Mouse (Mus musculus): ENCODE measurements around the gene Nudt9. TPM values are rescaled to one million over a fixed set of nuclear protein-coding genes. Genes with fewer than 3 reads are reported as not detected.
A peak's percentile ranks its signal among the peaks of the same experiment; 100 is the strongest.

The Nudt9 gene
- polyA plus RNA-seq, 1 experiment from 2014 or later, result 57.1 TPM

- Histone ChIP-seq H3K36me3 (ENCODE audit: control insufficient read depth, insufficient read depth, low read length) (peaks cover 7% of the 10 kb centered on the region), H3K4me3 (ENCODE audit: low read depth, low read length) (no peak overlapping the region), H3K27ac (replicated peaks) (no peak overlapping the region), H3K4me1 (replicated peaks; ENCODE audit: control insufficient read depth, insufficient read depth) (no peaks in the 10 kb centered on the region), H3K9ac (ENCODE audit: low read length) (no peak overlapping the region), H3K4me2 (replicated peaks; ENCODE audit: low read depth) (no peak overlapping the region), H3K9me3 (ENCODE audit: control insufficient read depth, low read length) (no peaks in the 10 kb centered on the region), H3K27me3 (ENCODE audit: control insufficient read depth, insufficient read depth, low read length) (no peaks in the 10 kb centered on the region)
- peak; percentile 63 for TF ChIP-seq CTCF (IDR thresholded peaks at IDR 0.05; ENCODE audit: low read depth)
- no peak for TF ChIP-seq EP300 (optimal IDR thresholded peaks at IDR 0.05)
- ATAC-seq (ENCODE audit: low FRiP score, low TSS enrichment), result peak; percentile 66
- 58% methylated on average over 8 of the region's 8 CpGs for WGBS
- peak; percentile 43 for DNase-seq (ENCODE audit: low spot score)
Observed at GRCm38 (mm10) chr5:104052956-104053355, 6.8 kb downstream of the Nudt9 start.

GRCm38 (mm10) chr5:104054938-104055337 is 8.8 kb downstream of the Nudt9 start:
- Histone ChIP-seq H3K27ac (replicated peaks) (no peak overlapping the region), H3K36me3 (ENCODE audit: control insufficient read depth, insufficient read depth, low read length) (peaks cover 10% of the 10 kb centered on the region), H3K4me1 (replicated peaks; ENCODE audit: control insufficient read depth, insufficient read depth) (no peaks in the 10 kb centered on the region), H3K9me3 (ENCODE audit: control insufficient read depth, low read length) (no peaks in the 10 kb centered on the region), H3K4me3 (ENCODE audit: low read depth, low read length) (no peak overlapping the region), H3K4me2 (replicated peaks; ENCODE audit: low read depth) (no peak overlapping the region), H3K9ac (ENCODE audit: low read length) (no peak overlapping the region), H3K27me3 (ENCODE audit: control insufficient read depth, insufficient read depth, low read length) (no peaks in the 10 kb centered on the region)
- ATAC-seq (ENCODE audit: low FRiP score, low TSS enrichment), result no peak
- DNase-seq (ENCODE audit: low spot score), result no peak
- WGBS, result 93% methylated on average over 4 of the region's 4 CpGs
- TF ChIP-seq EP300 (optimal IDR thresholded peaks at IDR 0.05) (no peak), CTCF (IDR thresholded peaks at IDR 0.05; ENCODE audit: low read depth) (no peak)

GRCm38 (mm10) chr5:104055816-104056215 is 9.7 kb downstream of the Nudt9 start:
- H3K4me2 ChIP-seq (replicated peaks; ENCODE audit: low read depth), result no peak overlapping the region
- TF ChIP-seq EP300 (optimal IDR thresholded peaks at IDR 0.05) (no peak), CTCF (IDR thresholded peaks at IDR 0.05; ENCODE audit: low read depth) (no peak)
- H3K27me3 ChIP-seq (ENCODE audit: control insufficient read depth, insufficient read depth, low read length), result no peaks in the 10 kb centered on the region
- H3K4me1 ChIP-seq (replicated peaks; ENCODE audit: control insufficient read depth, insufficient read depth), result no peaks in the 10 kb centered on the region
- no peak for ATAC-seq (ENCODE audit: low FRiP score, low TSS enrichment)
- H3K4me3 ChIP-seq (ENCODE audit: low read depth, low read length), result no peak overlapping the region
- no peak overlapping the region for H3K9ac ChIP-seq (ENCODE audit: low read length)
- 86% methylated on average over 4 of the region's 4 CpGs for WGBS
- H3K27ac ChIP-seq (replicated peaks), result no peak overlapping the region
- H3K9me3 ChIP-seq (ENCODE audit: control insufficient read depth, low read length), result no peaks in the 10 kb centered on the region
- no peak for DNase-seq (ENCODE audit: low spot score)
- peaks cover 10% of the 10 kb centered on the region for H3K36me3 ChIP-seq (ENCODE audit: control insufficient read depth, insufficient read depth, low read length)

GRCm38 (mm10) chr5:104056295-104056694 is 10.2 kb downstream of the Nudt9 start:
- Histone ChIP-seq H3K4me3 (ENCODE audit: low read depth, low read length) (no peak overlapping the region), H3K4me2 (replicated peaks; ENCODE audit: low read depth) (no peak overlapping the region), H3K36me3 (ENCODE audit: control insufficient read depth, insufficient read depth, low read length) (peaks cover 7% of the 10 kb centered on the region), H3K27me3 (ENCODE audit: control insufficient read depth, insufficient read depth, low read length) (no peaks in the 10 kb centered on the region), H3K9me3 (ENCODE audit: control insufficient read depth, low read length) (no peaks in the 10 kb centered on the region), H3K27ac (replicated peaks) (no peak overlapping the region), H3K9ac (ENCODE audit: low read length) (no peak overlapping the region), H3K4me1 (replicated peaks; ENCODE audit: control insufficient read depth, insufficient read depth) (no peaks in the 10 kb centered on the region)
- no peak for TF ChIP-seq EP300 (optimal IDR thresholded peaks at IDR 0.05)
- no peak for TF ChIP-seq CTCF (IDR thresholded peaks at IDR 0.05; ENCODE audit: low read depth)
- ATAC-seq (ENCODE audit: low FRiP score, low TSS enrichment), result no peak
- WGBS, result 85% methylated on average over 7 of the region's 7 CpGs
- no peak for DNase-seq (ENCODE audit: low spot score)

- no peaks in the 10 kb centered on the region for H3K27me3 ChIP-seq (ENCODE audit: control insufficient read depth, insufficient read depth, low read length)
- no peaks in the 10 kb centered on the region for H3K4me1 ChIP-seq (replicated peaks; ENCODE audit: control insufficient read depth, insufficient read depth)
- H3K4me3 ChIP-seq (ENCODE audit: low read depth, low read length), result no peak overlapping the region
- no peak for TF ChIP-seq EP300 (optimal IDR thresholded peaks at IDR 0.05)
- peak; percentile 76 for TF ChIP-seq CTCF (IDR thresholded peaks at IDR 0.05; ENCODE audit: low read depth)
- peaks cover 5% of the 10 kb centered on the region; the same call in 1 of the 2 replicates for H3K36me3 ChIP-seq (ENCODE audit: control insufficient read depth, insufficient read depth, low read length)
- WGBS, result 66% methylated on average over 15 of the region's 15 CpGs
- no peak overlapping the region for H3K4me2 ChIP-seq (replicated peaks; ENCODE audit: low read depth)
- H3K27ac ChIP-seq (replicated peaks), result no peak overlapping the region
- ATAC-seq (ENCODE audit: low FRiP score, low TSS enrichment) (no peak), DNase-seq (ENCODE audit: low spot score) (peak; percentile 59)
- H3K9me3 ChIP-seq (ENCODE audit: control insufficient read depth, low read length), result no peaks in the 10 kb centered on the region
- no peak overlapping the region for H3K9ac ChIP-seq (ENCODE audit: low read length)
Observed at GRCm38 (mm10) chr5:104058021-104058420, 11.9 kb downstream of the Nudt9 start.

- Histone ChIP-seq H3K27me3 (ENCODE audit: control insufficient read depth, insufficient read depth, low read length) (no peaks in the 10 kb centered on the region), H3K36me3 (ENCODE audit: control insufficient read depth, insufficient read depth, low read length) (peaks cover 8% of the 10 kb centered on the region; the same call in 1 of the 2 replicates), H3K4me1 (replicated peaks; ENCODE audit: control insufficient read depth, insufficient read depth) (no peaks in the 10 kb centered on the region), H3K9ac (ENCODE audit: low read length) (no peak overlapping the region), H3K9me3 (ENCODE audit: control insufficient read depth, low read length) (no peaks in the 10 kb centered on the region), H3K4me3 (ENCODE audit: low read depth, low read length) (no peak overlapping the region), H3K27ac (replicated peaks) (no peak overlapping the region), H3K4me2 (replicated peaks; ENCODE audit: low read depth) (no peak overlapping the region)
- DNase-seq (ENCODE audit: low spot score) (no peak), ATAC-seq (ENCODE audit: low FRiP score, low TSS enrichment) (0 out of 2 replicates have a peak, but pooled peaks have one; percentile 56)
- 40% methylated on average over 9 of the region's 9 CpGs for WGBS
- TF ChIP-seq EP300 (optimal IDR thresholded peaks at IDR 0.05) (no peak), CTCF (IDR thresholded peaks at IDR 0.05; ENCODE audit: low read depth) (peak; percentile 26; the same call in 1 of the 2 replicates)
Observed at GRCm38 (mm10) chr5:104059628-104060027, 13.5 kb downstream of the Nudt9 start.

All from stomach, postnatal 0 days (tissue).